Comparison of ENCODE assay signal across 20 mouse cellular contexts in genomic region chr2:33046919-33047318, GRCm38 (mm10).
A peak's percentile ranks its signal among the peaks of the same experiment; 100 is the strongest.
DNase-seq lines count a peak whose midpoint lies in the region; ATAC-seq lines count a peak whose summit lies in the region.
"Had no signal": no experiment of that assay in that cellular context is flagged by ENCODE, and none has a peak within 500 bp of the region (broad histone marks: within the 10 kb centered on the region; RNA-seq: fewer than 3 reads in every experiment).

No protein-coding gene starts in this region.

- no peaks in the 10 kb centered on the region for H3K9me3 ChIP-seq in embryonic facial prominence, embryonic 14.5 days (ENCODE audit: control insufficient read depth, low read length)
- H3K9me3 ChIP-seq in embryonic facial prominence, embryonic 10.5 days = no peaks in the 10 kb centered on the region
- H3K9me3 ChIP-seq in heart, embryonic 13.5 days = no peaks in the 10 kb centered on the region
- H3K9me3 ChIP-seq in hindbrain, embryonic 12.5 days (replicated peaks) = no peaks in the 10 kb centered on the region
- H3K9me3 ChIP-seq: embryonic facial prominence, embryonic 12.5 days; forebrain, embryonic 12.5 days; intestine, embryonic 15.5 days had no signal

- H3K4me2 ChIP-seq in embryonic facial prominence, embryonic 14.5 days (ENCODE audit: low read depth, low read length) = no peak overlapping the region
- no peak overlapping the region for H3K4me2 ChIP-seq in heart, embryonic 13.5 days
- H3K4me2 ChIP-seq in hindbrain, embryonic 12.5 days (replicated peaks) = no peak overlapping the region
- H3K4me2 ChIP-seq: embryonic facial prominence, embryonic 12.5 days; forebrain, embryonic 12.5 days; hindbrain, embryonic 14.5 days; intestine, embryonic 15.5 days had no signal

- no peaks in the 10 kb centered on the region for H3K36me3 ChIP-seq in embryonic facial prominence, embryonic 14.5 days (ENCODE audit: control insufficient read depth, insufficient read depth, low read length)
- H3K36me3 ChIP-seq in embryonic facial prominence, embryonic 10.5 days (replicated peaks) = no peaks in the 10 kb centered on the region
- no peaks in the 10 kb centered on the region for H3K36me3 ChIP-seq in heart, embryonic 13.5 days
- no peaks in the 10 kb centered on the region for H3K36me3 ChIP-seq in hindbrain, embryonic 12.5 days
- H3K36me3 ChIP-seq: embryonic facial prominence, embryonic 12.5 days; forebrain, embryonic 12.5 days; intestine, embryonic 15.5 days had no signal

- H3K27ac ChIP-seq in embryonic facial prominence, embryonic 14.5 days (replicated peaks; ENCODE audit: low read depth, low read length) = no peak overlapping the region
- no peak overlapping the region for H3K27ac ChIP-seq in embryonic facial prominence, embryonic 10.5 days (replicated peaks)
- H3K27ac ChIP-seq in heart, embryonic 13.5 days (replicated peaks) = peak overlapping the region; percentile 66
- no peak overlapping the region for H3K27ac ChIP-seq in hindbrain, embryonic 12.5 days
- H3K27ac ChIP-seq: embryonic facial prominence, embryonic 12.5 days; forebrain, embryonic 12.5 days; hindbrain, embryonic 14.5 days; intestine, embryonic 15.5 days had no signal

- DNase-seq in embryonic facial prominence, embryonic 14.5 days (ENCODE audit: low spot score) = peak; percentile 49
- DNase-seq in embryonic facial prominence, embryonic 10.5 days (ENCODE audit: low spot score) = no peak
- DNase-seq in heart, adult 11 months = no peak
- DNase-seq in A20 (ENCODE audit: low read depth, low spot score) = peak; percentile 7
- DNase-seq in adrenal gland, adult 8-10 months = no peak
- DNase-seq: adrenal gland, adult 2 months; adrenal gland, postnatal 36 days; cerebellum, adult 2 months; cerebellum, postnatal 10 days; embryo, embryonic 11 days; gastrocnemius, postnatal 10 days; kidney, adult 18-20 months had no signal

- H3K27me3 ChIP-seq in embryonic facial prominence, embryonic 14.5 days (replicated peaks; ENCODE audit: control insufficient read depth, insufficient read depth, low read length) = no peaks in the 10 kb centered on the region
- H3K27me3 ChIP-seq in embryonic facial prominence, embryonic 10.5 days (replicated peaks; ENCODE audit: low read depth, poor library complexity, severe bottlenecking) = no peaks in the 10 kb centered on the region
- H3K27me3 ChIP-seq in heart, embryonic 13.5 days (replicated peaks) = no peaks in the 10 kb centered on the region
- no peaks in the 10 kb centered on the region for H3K27me3 ChIP-seq in hindbrain, embryonic 12.5 days
- H3K27me3 ChIP-seq: embryonic facial prominence, embryonic 12.5 days; forebrain, embryonic 12.5 days; intestine, embryonic 15.5 days had no signal

- H3K4me3 ChIP-seq in embryonic facial prominence, embryonic 14.5 days (ENCODE audit: low read depth, low read length) = no peak overlapping the region
- no peak overlapping the region for H3K4me3 ChIP-seq in embryonic facial prominence, embryonic 10.5 days
- H3K4me3 ChIP-seq in heart, embryonic 13.5 days = no peak overlapping the region
- H3K4me3 ChIP-seq in hindbrain, embryonic 12.5 days = no peak overlapping the region
- H3K4me3 ChIP-seq: embryonic facial prominence, embryonic 12.5 days; forebrain, embryonic 12.5 days; intestine, embryonic 15.5 days had no signal

- no peak overlapping the region for H3K9ac ChIP-seq in embryonic facial prominence, embryonic 14.5 days (ENCODE audit: low read depth, low read length)
- H3K9ac ChIP-seq in heart, embryonic 13.5 days = no peak overlapping the region
- no peak overlapping the region for H3K9ac ChIP-seq in hindbrain, embryonic 12.5 days
- H3K9ac ChIP-seq: embryonic facial prominence, embryonic 12.5 days; forebrain, embryonic 12.5 days; hindbrain, embryonic 14.5 days; intestine, embryonic 15.5 days had no signal

- H3K4me1 ChIP-seq in embryonic facial prominence, embryonic 14.5 days (ENCODE audit: control insufficient read depth, insufficient read depth, low read length) = no peaks in the 10 kb centered on the region
- H3K4me1 ChIP-seq in embryonic facial prominence, embryonic 10.5 days = peaks cover 4% of the 10 kb centered on the region; the same call in 1 of the 2 replicates
- peaks cover 41% of the 10 kb centered on the region for H3K4me1 ChIP-seq in heart, embryonic 13.5 days
- 0 out of 2 replicates have a peak, but pooled peaks cover 4% of the 10 kb centered on the region for H3K4me1 ChIP-seq in hindbrain, embryonic 12.5 days
- H3K4me1 ChIP-seq: forebrain, embryonic 12.5 days; intestine, embryonic 15.5 days had no signal

- WGBS in embryonic facial prominence, embryonic 14.5 days = 59% methylated on average over 5 of the region's 5 CpGs
- WGBS in embryonic facial prominence, embryonic 10.5 days = 56% methylated on average over 5 of the region's 5 CpGs
- WGBS in heart, embryonic 13.5 days = 42% methylated on average over 5 of the region's 5 CpGs
- WGBS in hindbrain, embryonic 12.5 days = 62% methylated on average over 5 of the region's 5 CpGs

- peak; percentile 68; the same call in 1 of the 2 replicates for ATAC-seq in embryonic facial prominence, embryonic 14.5 days (ENCODE audit: low read depth)
- no peak; the same call in 1 of the 2 replicates for ATAC-seq in heart, embryonic 13.5 days (ENCODE audit: extremely low read depth, insufficient number of reproducible peaks, low FRiP score, low TSS enrichment)
- peak; percentile 37; the same call in 1 of the 2 replicates for ATAC-seq in granulocyte monocyte progenitor cell, adult 5-6 weeks (replicated peaks; ENCODE audit: poor library complexity, severe bottlenecking)
- ATAC-seq in hindbrain, embryonic 12.5 days (ENCODE audit: low FRiP score) = no peak
- ATAC-seq: forebrain, embryonic 16.5 days; intestine, embryonic 15.5 days had no signal

Comparison
In these comparisons a context has a peak if more than half of its experiments do, and no peak if none do; other contexts are left out.
1. DNase-seq: peak in embryonic facial prominence, embryonic 14.5 days (single experiment) and A20 (single experiment); none in embryonic facial prominence, embryonic 10.5 days (single experiment), heart, adult 11 months (single experiment) and adrenal gland, adult 8-10 months (single experiment).
2. ATAC-seq: peak in embryonic facial prominence, embryonic 14.5 days (single experiment) and granulocyte monocyte progenitor cell, adult 5-6 weeks (single experiment); none in heart, embryonic 13.5 days (single experiment) and hindbrain, embryonic 12.5 days (single experiment).